In genomic region chr11:115841044-115841443, GRCm38 (mm10) we compare ENCODE assay signal across 12 mouse cellular contexts. TPM values are rescaled to one million over a fixed set of nuclear protein-coding genes. Genes with fewer than 3 reads are reported as not detected.
DNase-seq lines count a peak whose midpoint lies in the region; ATAC-seq and TF ChIP-seq lines count a peak whose summit lies in the region.
"Had no signal": no experiment of that assay in that cellular context is flagged by ENCODE, and none has a peak within 500 bp of the region (broad histone marks: within the 10 kb centered on the region; RNA-seq: fewer than 3 reads in every experiment).

No protein-coding gene starts in this region.

- no peaks in the 10 kb centered on the region for H3K27me3 ChIP-seq in heart, embryonic 11.5 days (ENCODE audit: control insufficient read depth, insufficient read depth, low read length)
- no peaks in the 10 kb centered on the region for H3K27me3 ChIP-seq in MEL (ENCODE audit: control insufficient read depth in 1 of 2, insufficient read depth in 2 of 2, low read length in 2 of 2)
- no peaks in the 10 kb centered on the region for H3K27me3 ChIP-seq in liver, embryonic 12.5 days (replicated peaks)

- TF ChIP-seq EP300 in MEL (IDR thresholded peaks at IDR 0.05; ENCODE audit: low read depth in 1 of 2, low read length in 2 of 2): no peak

- WGBS in heart, embryonic 11.5 days (ENCODE audit: insufficient replicate concordance): 79% methylated on average over 6 of the region's 6 CpGs
- WGBS in liver, embryonic 12.5 days (ENCODE audit: insufficient replicate concordance): 77% methylated on average over 6 of the region's 6 CpGs

- peak; percentile 22 for TF ChIP-seq RAD21 in MEL (IDR thresholded peaks at IDR 0.05; ENCODE audit: low read depth, low read length)

- H3K9me3 ChIP-seq in heart, embryonic 11.5 days (replicated peaks; ENCODE audit: control insufficient read depth, low read length): no peaks in the 10 kb centered on the region; the same call in 1 of the 2 replicates
- H3K9me3 ChIP-seq in MEL (replicated peaks; ENCODE audit: insufficient read depth, low read length): no peaks in the 10 kb centered on the region
- H3K9me3 ChIP-seq in liver, embryonic 12.5 days (replicated peaks): peaks cover 7% of the 10 kb centered on the region

- no peaks in the 10 kb centered on the region for H3K79me2 ChIP-seq in MEL (ENCODE audit: control insufficient read depth, insufficient read depth, low read length, poor library complexity)

- ATAC-seq in heart, embryonic 11.5 days (replicated peaks; ENCODE audit: insufficient number of reproducible peaks, low FRiP score, low TSS enrichment): no peak
- no peak for ATAC-seq in liver, embryonic 12.5 days
- ATAC-seq: activated CD4-positive, CD25-positive, alpha-beta regulatory T cell, adult 4 months had no signal

- intact Hi-C loops in left cerebral cortex, adult 2 months (cut with DNase I): no loop called here

- no peak for TF ChIP-seq POLR2A in MEL (IDR thresholded peaks at IDR 0.05; ENCODE audit: control insufficient read depth in 1 of 2, insufficient read depth in 1 of 2, low read depth in 1 of 2, low read length in 2 of 2, poor library complexity in 1 of 2)

- no peak overlapping the region for H3K9ac ChIP-seq in heart, embryonic 11.5 days (ENCODE audit: low read depth, low read length)
- no peak overlapping the region for H3K9ac ChIP-seq in MEL (ENCODE audit: control insufficient read depth, low read depth, low read length, poor library complexity, severe bottlenecking)
- no peak overlapping the region for H3K9ac ChIP-seq in liver, embryonic 12.5 days

- H3K4me2 ChIP-seq in heart, embryonic 11.5 days: no peak overlapping the region
- no peak overlapping the region for H3K4me2 ChIP-seq in liver, embryonic 12.5 days

- H3K27ac ChIP-seq in heart, embryonic 11.5 days (ENCODE audit: low read depth, low read length): peak overlapping the region; percentile 97
- no peak overlapping the region for H3K27ac ChIP-seq in left cerebral cortex, adult 2 months
- H3K27ac ChIP-seq in MEL (ENCODE audit: control insufficient read depth, low read depth, low read length): no peak overlapping the region
- H3K27ac ChIP-seq in liver, embryonic 12.5 days: peak overlapping the region; percentile 84

- H3K36me3 ChIP-seq in heart, embryonic 11.5 days (ENCODE audit: control insufficient read depth, insufficient read depth, low read length): peaks cover 11% of the 10 kb centered on the region
- H3K36me3 ChIP-seq in MEL (ENCODE audit: control insufficient read depth in 1 of 2, insufficient read depth in 2 of 2, low read length in 2 of 2): peaks cover 0 to 19% of the 10 kb centered on the region in 2 experiments; a peak in 3 of 4 replicates
- peaks cover 35% of the 10 kb centered on the region for H3K36me3 ChIP-seq in liver, embryonic 12.5 days

- peak; percentile 9 for TF ChIP-seq CTCF in left cerebral cortex, adult 2 months (IDR thresholded peaks at IDR 0.05)
- TF ChIP-seq CTCF in MEL (IDR thresholded peaks at IDR 0.05 in 2 of 3, conservative IDR thresholded peaks at IDR 0.05 in 1 of 3; ENCODE audit: control insufficient read depth in 1 of 3, insufficient read depth in 1 of 3, low read depth in 2 of 3, low read length in 3 of 3, poor library complexity in 1 of 3, severe bottlenecking in 1 of 3): peak; percentile 57 to 76 (median 62)

- DNase-seq in heart, adult 18-20 months: no peak
- no peak for DNase-seq in left cerebral cortex, adult 2 months (ENCODE audit: extremely low spot score in 1 of 2, low spot score in 2 of 2)
- DNase-seq in left cerebral cortex, adult 9 months (ENCODE audit: low spot score in 2 of 2): no peak
- DNase-seq in MEL (ENCODE audit: low read depth, low spot score) (peak; percentile 47), adipocyte (ENCODE audit: low spot score) (no peak)
- DNase-seq in right cerebral cortex, postnatal 4 days: no peak
- DNase-seq: left cerebral cortex, postnatal 4 days; thymus, postnatal 4 days had no signal

- peaks cover 71% of the 10 kb centered on the region for H3K4me1 ChIP-seq in heart, embryonic 11.5 days (ENCODE audit: control insufficient read depth, insufficient read depth, low read length)
- H3K4me1 ChIP-seq in MEL (ENCODE audit: control insufficient read depth in 1 of 2, insufficient read depth in 2 of 2, low read length in 2 of 2): peaks cover 21 to 42% of the 10 kb centered on the region in 2 experiments
- peaks cover 70% of the 10 kb centered on the region for H3K4me1 ChIP-seq in liver, embryonic 12.5 days

- no peak overlapping the region for H3K4me3 ChIP-seq in heart, embryonic 11.5 days (ENCODE audit: low read depth, low read length)
- H3K4me3 ChIP-seq in left cerebral cortex, adult 2 months: no peak overlapping the region
- no peak overlapping the region for H3K4me3 ChIP-seq in MEL (ENCODE audit: control insufficient read depth in 1 of 2, insufficient read depth in 1 of 2, low read depth in 2 of 2, low read length in 2 of 2)
- H3K4me3 ChIP-seq in liver, embryonic 12.5 days: no peak overlapping the region

TF ChIP-seq in MEL, 35 proteins besides CTCF, POLR2A, EP300 and RAD21:
- TF ChIP-seq GATA1 (IDR thresholded peaks at IDR 0.05; ENCODE audit: low read depth, low read length) (no peak), ZNF384 (IDR thresholded peaks at IDR 0.05; ENCODE audit: low read depth, low read length) (peak; percentile 37; the same call in 1 of the 2 replicates), SMC3 (IDR thresholded peaks at IDR 0.05; ENCODE audit: low read depth, low read length) (0 out of 2 replicates have a peak, but pooled peaks have one; percentile 34)
TF ChIP-seq in MEL: peak in this region for 2.

RNA-seq across cellular contexts. Expression of gene Myo15b, which starts 17.2 kb away (rescaled TPM):
- polyA plus RNA-seq in heart, embryonic 11.5 days (2014; fragmentation: Nextera tagmentation; extraction: Ambion mirVana): 0.06 and 0.39 TPM in 2 replicates
- not detected for total RNA-seq in heart, adult 18-20 months (2021)
- total RNA-seq in left cerebral cortex, adult 2 months (2021): under 1 TPM; 0.36 to 0.79 TPM
- total RNA-seq in MEL (2012; rRNA removed): 1.3 and 1.5 TPM in 2 replicates
- 1 to 10 TPM in 1 of 2 experiments, not detected in 1; 3.2 TPM for polyA plus RNA-seq in MEL (2012; ENCODE audit: insufficient read depth in 1 of 2, insufficient read length in 2 of 2, low read depth in 1 of 2, low replicate concordance in 2 of 2, missing spikeins in 1 of 2)
- polyA plus RNA-seq in liver, embryonic 12.5 days (2016; fragmentation: Nextera tagmentation; extraction: Ambion mirVana): 0.38 and 0.83 TPM in 2 replicates
- polyA plus RNA-seq: activated CD4-positive, CD25-positive, alpha-beta regulatory T cell, adult 4 months; C2C12 had no signal

RNA-seq across cellular contexts. Expression of gene Llgl2, which starts 17.2 kb away (rescaled TPM):
- 21.5 and 22.4 TPM in 2 replicates for polyA plus RNA-seq in heart, embryonic 11.5 days (2014; fragmentation: Nextera tagmentation; extraction: Ambion mirVana)
- total RNA-seq in heart, adult 18-20 months (2021): 10 to 100 TPM; 17.5 to 18.2 TPM
- total RNA-seq in left cerebral cortex, adult 2 months (2021): 1 to 10 TPM; 2.3 to 3.6 TPM
- 13.7 and 15.9 TPM in 2 replicates for total RNA-seq in MEL (2012; rRNA removed)
- polyA plus RNA-seq in MEL (2012; ENCODE audit: insufficient read depth in 1 of 2, insufficient read length in 2 of 2, low read depth in 1 of 2, low replicate concordance in 2 of 2, missing spikeins in 1 of 2): 10 to 100 TPM in 1 of 2 experiments, not detected in 1; 22.6 TPM
- polyA plus RNA-seq in liver, embryonic 12.5 days (2016; fragmentation: Nextera tagmentation; extraction: Ambion mirVana): 13.4 and 14.3 TPM in 2 replicates

RNA-seq across cellular contexts. Expression of gene Tsen54, which starts 26.5 kb away (rescaled TPM):
- 20.8 TPM in 2 replicates for polyA plus RNA-seq in heart, embryonic 11.5 days (2014; fragmentation: Nextera tagmentation; extraction: Ambion mirVana)
- 1 to 10 TPM; 7.1 to 8.5 TPM for total RNA-seq in heart, adult 18-20 months (2021)
- 10 to 100 TPM; 12.4 to 14.2 TPM for total RNA-seq in left cerebral cortex, adult 2 months (2021)
- 55.5 and 72.0 TPM in 2 replicates for total RNA-seq in MEL (2012; rRNA removed)
- polyA plus RNA-seq in MEL (2012; ENCODE audit: insufficient read depth in 1 of 2, insufficient read length in 2 of 2, low read depth in 1 of 2, low replicate concordance in 2 of 2, missing spikeins in 1 of 2): 10 to 100 TPM in 1 of 2 experiments, not detected in 1; 55.8 TPM
- polyA plus RNA-seq in liver, embryonic 12.5 days (2016; fragmentation: Nextera tagmentation; extraction: Ambion mirVana): 23.5 and 25.6 TPM in 2 replicates

RNA-seq across cellular contexts. Expression of gene Caskin2, which starts 27.6 kb away (rescaled TPM):
- polyA plus RNA-seq in heart, embryonic 11.5 days (2014; fragmentation: Nextera tagmentation; extraction: Ambion mirVana): 17.4 and 18.1 TPM in 2 replicates
- 10 to 100 TPM; 39.2 to 42.9 TPM for total RNA-seq in heart, adult 18-20 months (2021)
- total RNA-seq in left cerebral cortex, adult 2 months (2021): 10 to 100 TPM; 18.1 to 18.8 TPM
- total RNA-seq in MEL (2012; rRNA removed): 6.5 and 6.8 TPM in 2 replicates
- polyA plus RNA-seq in MEL (2012; ENCODE audit: insufficient read depth in 1 of 2, insufficient read length in 2 of 2, low read depth in 1 of 2, low replicate concordance in 2 of 2, missing spikeins in 1 of 2): 10 to 100 TPM in 1 of 2 experiments, not detected in 1; 10.9 TPM
- 8.3 and 9.2 TPM in 2 replicates for polyA plus RNA-seq in liver, embryonic 12.5 days (2016; fragmentation: Nextera tagmentation; extraction: Ambion mirVana)

RNA-seq across cellular contexts. Expression of gene Smim5, which starts 58.7 kb away (rescaled TPM):
- 19.6 and 21.8 TPM in 2 replicates for polyA plus RNA-seq in heart, embryonic 11.5 days (2014; fragmentation: Nextera tagmentation; extraction: Ambion mirVana)
- 1 to 10 TPM; 8.2 to 8.8 TPM for total RNA-seq in heart, adult 18-20 months (2021)
- total RNA-seq in left cerebral cortex, adult 2 months (2021): under 1 TPM in 1 of 2 experiments, not detected in 1; 0.52 TPM
- total RNA-seq in MEL (2012; rRNA removed): 24.9 and 41.0 TPM in 2 replicates
- polyA plus RNA-seq in MEL (2012; ENCODE audit: insufficient read depth in 1 of 2, insufficient read length in 2 of 2, low read depth in 1 of 2, low replicate concordance in 2 of 2, missing spikeins in 1 of 2): 10 to 100 TPM in 1 of 2 experiments, not detected in 1; 24.8 TPM
- polyA plus RNA-seq in liver, embryonic 12.5 days (2016; fragmentation: Nextera tagmentation; extraction: Ambion mirVana): 47.5 and 48.9 TPM in 2 replicates
- total RNA-seq: left cerebral cortex, postnatal 4 days had no signal

Comparison
In these comparisons a context has a peak if more than half of its experiments do, and no peak if none do; other contexts are left out.
1. H3K27ac ChIP-seq: peak in heart, embryonic 11.5 days (single experiment) and liver, embryonic 12.5 days (single experiment); none in left cerebral cortex, adult 2 months (single experiment) and MEL (single experiment).